Comparison of ENCODE assay signal across 7 mouse cellular contexts in genomic region chr10:42277476-42278306, GRCm38 (mm10). TPM values are rescaled to one million over a fixed set of nuclear protein-coding genes. Genes with fewer than 3 reads are reported as not detected.
A peak's percentile ranks its signal among the peaks of the same experiment; 100 is the strongest.
DNase-seq lines count a peak whose midpoint lies in the region; ATAC-seq and TF ChIP-seq lines count a peak whose summit lies in the region.

No protein-coding gene starts in this region.

- H3K36me3 ChIP-seq in embryonic facial prominence, embryonic 10.5 days (replicated peaks), result no peaks in the 10 kb centered on the region
- H3K36me3 ChIP-seq in intestine, postnatal 0 days (ENCODE audit: control insufficient read depth, insufficient read depth), result no peaks in the 10 kb centered on the region
- no peaks in the 10 kb centered on the region for H3K36me3 ChIP-seq in midbrain, embryonic 12.5 days
- peaks cover 4% of the 10 kb centered on the region; the same call in 1 of the 2 replicates for H3K36me3 ChIP-seq in small intestine, adult 2 months (ENCODE audit: control insufficient read depth, insufficient read depth, low read length)

- peak; percentile 36; the same call in 1 of the 2 replicates for TF ChIP-seq POLR2A in small intestine, adult 2 months (IDR thresholded peaks at IDR 0.05; ENCODE audit: low read depth, low read length)

- H3K4me1 ChIP-seq in embryonic facial prominence, embryonic 10.5 days, result peaks cover 42% of the 10 kb centered on the region
- H3K4me1 ChIP-seq in intestine, postnatal 0 days (replicated peaks; ENCODE audit: control insufficient read depth, insufficient read depth, low read length), result peaks cover 12% of the 10 kb centered on the region; the same call in 1 of the 2 replicates
- peaks cover 20% of the 10 kb centered on the region for H3K4me1 ChIP-seq in midbrain, embryonic 12.5 days
- peaks cover 16% of the 10 kb centered on the region for H3K4me1 ChIP-seq in small intestine, adult 2 months (ENCODE audit: control insufficient read depth, insufficient read depth, insufficient read length, low read length)

- peak overlapping the region; percentile 86 for H3K9ac ChIP-seq in intestine, postnatal 0 days (ENCODE audit: low read depth, low read length)
- H3K9ac ChIP-seq in midbrain, embryonic 12.5 days (replicated peaks), result peak overlapping the region; percentile 76

- intact Hi-C loops in left cerebral cortex, postnatal 4 days (cut with DNase I), result loop anchor here (5.0 to 10.0 kb wide), 2 partner anchors 263 to 445 kb away; partner anchors contain the start of gene Armc2

- peak overlapping the region; percentile 89 for H3K4me3 ChIP-seq in embryonic facial prominence, embryonic 10.5 days
- peak overlapping the region; percentile 85 for H3K4me3 ChIP-seq in intestine, postnatal 0 days (ENCODE audit: low read depth, low read length)
- H3K4me3 ChIP-seq in midbrain, embryonic 12.5 days, result peak overlapping the region; percentile 85
- H3K4me3 ChIP-seq in small intestine, adult 2 months (ENCODE audit: low read depth, low read length), result peak overlapping the region; percentile 97

- peaks cover 26% of the 10 kb centered on the region for H3K27me3 ChIP-seq in embryonic facial prominence, embryonic 10.5 days (replicated peaks; ENCODE audit: low read depth, poor library complexity, severe bottlenecking)
- no peaks in the 10 kb centered on the region for H3K27me3 ChIP-seq in intestine, postnatal 0 days (replicated peaks; ENCODE audit: control insufficient read depth, insufficient read depth, low read length)
- H3K27me3 ChIP-seq in midbrain, embryonic 12.5 days, result peaks cover 39% of the 10 kb centered on the region
- no peaks in the 10 kb centered on the region for H3K27me3 ChIP-seq in small intestine, adult 2 months (ENCODE audit: control insufficient read depth, insufficient read depth, low read length)

- DNase-seq in adrenal gland, postnatal 10 days, result peak; percentile 98
- peak; percentile 98 for DNase-seq in embryonic facial prominence, embryonic 10.5 days (ENCODE audit: low spot score)
- DNase-seq in gonadal fat pad, adult 2 months (ENCODE audit: low read depth), result peak; percentile 51
- DNase-seq in left cerebral cortex, postnatal 4 days, result peak; percentile 99

- under 1% methylated on average over 78 of the region's 78 CpGs for whole genome bisulfite sequencing in embryonic facial prominence, embryonic 10.5 days
- WGBS in intestine, postnatal 0 days, result under 1% methylated on average over 78 of the region's 78 CpGs
- under 1% methylated on average over 76 of the region's 78 CpGs for WGBS in midbrain, embryonic 12.5 days
- WGBS in small intestine, adult 2 months, result under 1% methylated on average over 78 of the region's 78 CpGs

- peak; percentile 27; the same call in 1 of the 2 replicates for TF ChIP-seq CTCF in intestine, postnatal 0 days (IDR thresholded peaks at IDR 0.05; ENCODE audit: low read depth)
- TF ChIP-seq CTCF in small intestine, adult 2 months (IDR thresholded peaks at IDR 0.05; ENCODE audit: extremely low read depth, insufficient read length, insufficient replicate concordance, low read depth, low read length), result no peak

- peak overlapping the region; percentile 97 for H3K4me2 ChIP-seq in intestine, postnatal 0 days (replicated peaks; ENCODE audit: low read depth)
- H3K4me2 ChIP-seq in midbrain, embryonic 12.5 days (replicated peaks), result peak overlapping the region; percentile 99

- no peaks in the 10 kb centered on the region for H3K9me3 ChIP-seq in embryonic facial prominence, embryonic 10.5 days
- no peaks in the 10 kb centered on the region for H3K9me3 ChIP-seq in intestine, postnatal 0 days (ENCODE audit: control insufficient read depth)
- H3K9me3 ChIP-seq in midbrain, embryonic 12.5 days, result no peaks in the 10 kb centered on the region

- ATAC-seq in intestine, postnatal 0 days, result peak; percentile 87
- peak; percentile 92 for ATAC-seq in midbrain, embryonic 12.5 days (ENCODE audit: low FRiP score, low read depth)

- peak overlapping the region; percentile 95 for H3K27ac ChIP-seq in embryonic facial prominence, embryonic 10.5 days (replicated peaks)
- H3K27ac ChIP-seq in intestine, postnatal 0 days (ENCODE audit: low read depth, low read length), result peak overlapping the region; percentile 98
- peak overlapping the region; percentile 95 for H3K27ac ChIP-seq in midbrain, embryonic 12.5 days (replicated peaks)
- H3K27ac ChIP-seq in small intestine, adult 2 months (ENCODE audit: insufficient read depth, low read depth, low read length), result peak overlapping the region; percentile 100

RNA-seq across cellular contexts. Expression of gene Foxo3, which starts 1.1 kb away (rescaled TPM):
- total RNA-seq in adrenal gland, postnatal 10 days (2021), result 10 to 100 TPM; 45.4 to 48.2 TPM
- 2.8 and 3.3 TPM in 2 replicates for polyA plus RNA-seq in embryonic facial prominence, embryonic 10.5 days (2016; fragmentation: Nextera tagmentation; extraction: Ambion mirVana)
- 29.1 and 36.6 TPM in 2 replicates for polyA plus RNA-seq in gonadal fat pad, adult 2 months (2012; rRNA removed)
- 9.3 and 9.8 TPM in 2 replicates for polyA plus RNA-seq in intestine, postnatal 0 days (2015; fragmentation: Nextera tagmentation; extraction: Ambion mirVana)
- 10 to 100 TPM; 28.8 to 32.6 TPM for total RNA-seq in left cerebral cortex, postnatal 4 days (2021)
- polyA plus RNA-seq in midbrain, embryonic 12.5 days (2016; fragmentation: Nextera tagmentation; extraction: Ambion mirVana), result 3.6 TPM in 2 replicates
- 25.5 and 49.5 TPM in 2 replicates for polyA plus RNA-seq in small intestine, adult 2 months (2012; rRNA removed)

Comparison
In these comparisons a context has a peak if more than half of its experiments do, and no peak if none do; other contexts are left out.
1. Peak in every context shown above with its lines: DNase-seq, ATAC-seq, H3K4me3 ChIP-seq and H3K27ac ChIP-seq.